Mouse (Mus musculus) embryonic facial prominence, embryonic 13.5 days (tissue): ENCODE results near the gene Prdx1. TPM values are rescaled to one million over a fixed set of nuclear protein-coding genes. Genes with fewer than 3 reads are reported as not detected.

ENCODE experiments used
- ATAC-seq: fragments of 200-750 bp; cut with Nextera tagmentation; 2 replicates; pipeline ENCODE4 v1.8.0; 2017; ENCODE audit warnings: low read depth; ENCODE audit not compliant: insufficient number of reproducible peaks, insufficient read depth, low FRiP score, low TSS enrichment
- H3K27ac ChIP-seq: fragments of 300-500 bp; sonication (generic); 2 replicates; pipeline ENCODE4 v1.5.1; 2015; ENCODE audit warnings: moderate library complexity, mild to moderate bottlenecking, inconsistent platforms
- H3K27me3 ChIP-seq: fragments of 300-500 bp; sonication (generic); 2 replicates; pipeline ENCODE4 v1.6.1; 2015; ENCODE audit warnings: mild to moderate bottlenecking, inconsistent platforms
- H3K36me3 ChIP-seq: fragments of 300-500 bp; sonication (generic); 2 replicates; pipeline ENCODE4 v1.6.1; 2015; ENCODE audit warnings: mild to moderate bottlenecking, inconsistent platforms
- H3K4me1 ChIP-seq: fragments of 300-500 bp; sonication (generic); 2 replicates; pipeline ENCODE4 v1.6.1; 2015; ENCODE audit warnings: inconsistent platforms
- H3K4me2 ChIP-seq: fragments of 300-500 bp; sonication (generic); 2 replicates; pipeline ENCODE4 v1.6.1; 2015; ENCODE audit warnings: moderate library complexity, mild to moderate bottlenecking, inconsistent platforms
- H3K4me3 ChIP-seq: fragments of 300-500 bp; sonication (generic); 2 replicates; pipeline ENCODE4 v1.5.1; 2015; ENCODE audit warnings: mild to moderate bottlenecking, inconsistent platforms
- H3K9ac ChIP-seq: fragments of 300-500 bp; sonication (generic); 2 replicates; pipeline ENCODE4 v1.6.1; 2015; ENCODE audit warnings: mild to moderate bottlenecking, inconsistent platforms
- H3K9me3 ChIP-seq: fragments of 300-500 bp; sonication (generic); 2 replicates; pipeline ENCODE4 v1.6.1; 2016; ENCODE audit warnings: inconsistent platforms
- WGBS: fragments of 180-500 bp; shearing (Covaris S2); methylation state at CpG from one replicate; pipeline ENCODE4 v1.1.7; 2015; ENCODE audit warnings: mixed read lengths; 5-methylcytosine and 5-hydroxymethylcytosine counted together
- polyA plus RNA-seq: library from polyadenylated mRNA; unstranded; fragments of >200 nt; fragmentation: Nextera tagmentation; extraction: Ambion mirVana; gene quantifications from 2 replicates; pipeline ENCODE4 v1.2.1, GENCODE M21; 2015

The Prdx1 gene
- polyA plus RNA-seq, 1 experiment from 2014 or later, result 1,215 TPM

GRCm38 (mm10) chr4:116708201-116708764 lies 22.9 kb downstream of the Prdx1 start, which contains the start of the genes Mmachc and Ccdc163:
Mmachc (minus strand) TSS chr4:116708406.
Ccdc163 (plus strand) TSS chr4:116708509.
- Histone ChIP-seq H3K4me1 (peaks cover 13% of the 10 kb centered on the region), H3K27me3 (no peaks in the 10 kb centered on the region), H3K4me3 (peak within 1 kb of the TSS; percentile 52), H3K4me2 (peak within 1 kb of the TSS; percentile 93), H3K27ac (no peak within 1 kb of the TSS), H3K36me3 (peaks cover 18% of the 10 kb centered on the region), H3K9ac (peak within 1 kb of the TSS; percentile 73), H3K9me3 (no peaks in the 10 kb centered on the region)
- peak; percentile 97 for ATAC-seq
- WGBS, result under 1% methylated on average over 29 of the region's 29 CpGs

- WGBS, result 3% methylated on average over 9 of the region's 9 CpGs
- H3K27ac ChIP-seq, result no peak overlapping the region
- H3K9me3 ChIP-seq, result no peaks in the 10 kb centered on the region
- H3K4me3 ChIP-seq, result peak overlapping the region; percentile 52
- no peaks in the 10 kb centered on the region for H3K27me3 ChIP-seq
- peak overlapping the region; percentile 93 for H3K4me2 ChIP-seq
- H3K36me3 ChIP-seq, result peaks cover 12% of the 10 kb centered on the region; the same call in 1 of the 2 replicates
- H3K9ac ChIP-seq, result peak overlapping the region; percentile 73
- no peak for ATAC-seq
- H3K4me1 ChIP-seq, result peaks cover 13% of the 10 kb centered on the region
Measured at GRCm38 (mm10) chr4:116708791-116709390, 23.5 kb downstream of the Prdx1 start.

- Histone ChIP-seq H3K4me3 (no peak overlapping the region), H3K27me3 (no peaks in the 10 kb centered on the region), H3K9ac (no peak overlapping the region), H3K9me3 (no peaks in the 10 kb centered on the region), H3K4me1 (peaks cover 13% of the 10 kb centered on the region), H3K27ac (no peak overlapping the region), H3K36me3 (peaks cover 10% of the 10 kb centered on the region), H3K4me2 (no peak overlapping the region)
- WGBS, result 83% methylated on average over 2 of the region's 2 CpGs
- ATAC-seq, result no peak
Measured at GRCm38 (mm10) chr4:116710154-116710553, 24.8 kb downstream of the Prdx1 start.

- WGBS, result 71% methylated on average over 1 of the region's 1 CpGs
- no peaks in the 10 kb centered on the region for H3K9me3 ChIP-seq
- no peak overlapping the region for H3K9ac ChIP-seq
- H3K4me3 ChIP-seq, result no peak overlapping the region
- H3K36me3 ChIP-seq, result peaks cover 10% of the 10 kb centered on the region
- H3K4me1 ChIP-seq, result peaks cover 7% of the 10 kb centered on the region
- H3K27ac ChIP-seq, result no peak overlapping the region
- no peak overlapping the region for H3K4me2 ChIP-seq
- no peak for ATAC-seq
- no peaks in the 10 kb centered on the region for H3K27me3 ChIP-seq
Measured at GRCm38 (mm10) chr4:116712536-116712935, 27.2 kb downstream of the Prdx1 start.

- no peaks in the 10 kb centered on the region for H3K27me3 ChIP-seq
- no peak for ATAC-seq
- H3K27ac ChIP-seq, result no peak overlapping the region
- H3K9ac ChIP-seq, result no peak overlapping the region
- 18% methylated on average over 3 of the region's 3 CpGs for WGBS
- H3K4me1 ChIP-seq, result peaks cover 9% of the 10 kb centered on the region
- peaks cover 4% of the 10 kb centered on the region for H3K36me3 ChIP-seq
- no peak overlapping the region for H3K4me3 ChIP-seq
- no peak overlapping the region for H3K4me2 ChIP-seq
- H3K9me3 ChIP-seq, result no peaks in the 10 kb centered on the region
Measured at GRCm38 (mm10) chr4:116719396-116719795, 34.1 kb downstream of the Prdx1 start.

GRCm38 (mm10) chr4:116720343-116721097 lies 35.2 kb downstream of the Prdx1 start, which contains the start of gene Tesk2:
Tesk2 (plus strand) TSS chr4:116720948.
- peak within 1 kb of the TSS; percentile 88 for H3K4me3 ChIP-seq
- peak; percentile 95 for ATAC-seq
- peak within 1 kb of the TSS; percentile 89 for H3K4me2 ChIP-seq
- H3K27me3 ChIP-seq, result no peaks in the 10 kb centered on the region
- peak within 1 kb of the TSS; percentile 89 for H3K9ac ChIP-seq
- H3K27ac ChIP-seq, result peak within 1 kb of the TSS; percentile 73; the same call in 1 of the 2 replicates
- H3K36me3 ChIP-seq, result no peaks in the 10 kb centered on the region; the same call in 1 of the 2 replicates
- WGBS, result under 1% methylated on average over 34 of the region's 34 CpGs
- peaks cover 9% of the 10 kb centered on the region for H3K4me1 ChIP-seq
- H3K9me3 ChIP-seq, result no peaks in the 10 kb centered on the region

GRCm38 (mm10) chr4:116721098-116721628 lies 35.8 kb downstream of the Prdx1 start:
- under 1% methylated on average over 29 of the region's 29 CpGs for WGBS
- no peaks in the 10 kb centered on the region for H3K9me3 ChIP-seq
- peak overlapping the region; percentile 89 for H3K9ac ChIP-seq
- peak overlapping the region; percentile 73; the same call in 1 of the 2 replicates for H3K27ac ChIP-seq
- H3K27me3 ChIP-seq, result no peaks in the 10 kb centered on the region
- peak overlapping the region; percentile 89 for H3K4me2 ChIP-seq
- peaks cover 9% of the 10 kb centered on the region for H3K4me1 ChIP-seq
- peak overlapping the region; percentile 88 for H3K4me3 ChIP-seq
- peak; percentile 58; the same call in 1 of the 2 replicates for ATAC-seq
- no peaks in the 10 kb centered on the region for H3K36me3 ChIP-seq

- H3K27me3 ChIP-seq, result no peaks in the 10 kb centered on the region
- no peaks in the 10 kb centered on the region for H3K36me3 ChIP-seq
- H3K4me1 ChIP-seq, result peaks cover 9% of the 10 kb centered on the region
- H3K4me2 ChIP-seq, result peak overlapping the region; percentile 89
- H3K27ac ChIP-seq, result no peak overlapping the region
- no peaks in the 10 kb centered on the region for H3K9me3 ChIP-seq
- H3K4me3 ChIP-seq, result no peak overlapping the region
- H3K9ac ChIP-seq, result no peak overlapping the region
- ATAC-seq, result no peak
- 46% methylated on average over 7 of the region's 7 CpGs for WGBS
Measured at GRCm38 (mm10) chr4:116722230-116722629, 36.9 kb downstream of the Prdx1 start.

- Histone ChIP-seq H3K9ac (no peak overlapping the region), H3K27me3 (no peaks in the 10 kb centered on the region), H3K4me1 (peaks cover 9% of the 10 kb centered on the region), H3K4me3 (no peak overlapping the region), H3K36me3 (no peaks in the 10 kb centered on the region), H3K9me3 (no peaks in the 10 kb centered on the region), H3K4me2 (no peak overlapping the region), H3K27ac (no peak overlapping the region)
- no peak for ATAC-seq
- 79% methylated on average over 5 of the region's 5 CpGs for WGBS
Measured at GRCm38 (mm10) chr4:116725444-116725843, 40.1 kb downstream of the Prdx1 start.

- Histone ChIP-seq H3K9me3 (no peaks in the 10 kb centered on the region), H3K4me2 (no peak overlapping the region), H3K4me1 (peaks cover 2% of the 10 kb centered on the region), H3K27me3 (no peaks in the 10 kb centered on the region), H3K27ac (no peak overlapping the region), H3K36me3 (no peaks in the 10 kb centered on the region), H3K4me3 (no peak overlapping the region), H3K9ac (no peak overlapping the region)
- 68% methylated on average over 3 of the region's 3 CpGs for WGBS
- no peak for ATAC-seq
Measured at GRCm38 (mm10) chr4:116727401-116727800, 42.1 kb downstream of the Prdx1 start.

GRCm38 (mm10) chr4:116729532-116729931 lies 44.2 kb downstream of the Prdx1 start:
- WGBS, result 94% methylated on average over 3 of the region's 3 CpGs
- H3K9me3 ChIP-seq, result no peaks in the 10 kb centered on the region
- no peak overlapping the region for H3K4me3 ChIP-seq
- H3K27me3 ChIP-seq, result no peaks in the 10 kb centered on the region
- no peak for ATAC-seq
- no peaks in the 10 kb centered on the region for H3K4me1 ChIP-seq
- no peak overlapping the region for H3K4me2 ChIP-seq
- H3K36me3 ChIP-seq, result no peaks in the 10 kb centered on the region
- no peak overlapping the region for H3K9ac ChIP-seq
- H3K27ac ChIP-seq, result no peak overlapping the region
